Mouse (Mus musculus): ENCODE measurements around the gene Olfr93. TPM values are rescaled to one million over a fixed set of nuclear protein-coding genes. Genes with fewer than 3 reads are reported as not detected.
A peak's percentile ranks its signal among the peaks of the same experiment; 100 is the strongest.
"Not testable (repeated sequence)": the region's sequence is repeated elsewhere in the genome, so short reads cannot be mapped to it uniquely, and the experiment has no call there.

Olfr93 gene
- not detected in 2 replicates for total RNA-seq (2015)
- not detected in 2 replicates for total RNA-seq (2017)

- no peak for ATAC-seq (ENCODE audit: poor library complexity, severe bottlenecking)
Measured at GRCm38 (mm10) chr17:37161394-37161793, at the start of gene Olfr93. Gene Olfr93 (minus strand): TSS chr17:37161494.

- 0 out of 2 replicates have a peak, but pooled peaks have one; percentile 18 for ATAC-seq (ENCODE audit: poor library complexity, severe bottlenecking)
Measured at GRCm38 (mm10) chr17:37203917-37204236, 42.6 kb upstream of the Olfr93 start.

- ATAC-seq (ENCODE audit: poor library complexity, severe bottlenecking): peak; percentile 100
Measured at GRCm38 (mm10) chr17:37203206-37203916, 42.1 kb upstream of the Olfr93 start.

- no peak for ATAC-seq (ENCODE audit: poor library complexity, severe bottlenecking)
Measured at GRCm38 (mm10) chr17:37200894-37201293, 39.6 kb upstream of the Olfr93 start, which contains the start of gene Olfr94. Gene Olfr94 (minus strand): TSS chr17:37200994.

GRCm38 (mm10) chr17:37196845-37197724, 35.8 kb upstream of the Olfr93 start:
- no peak for ATAC-seq (ENCODE audit: poor library complexity, severe bottlenecking)

- no peak for ATAC-seq (ENCODE audit: poor library complexity, severe bottlenecking)
Measured at GRCm38 (mm10) chr17:37194782-37195181, 33.5 kb upstream of the Olfr93 start.

GRCm38 (mm10) chr17:37193656-37194055, 32.4 kb upstream of the Olfr93 start, which contains the start of gene Ubd:
Gene Ubd (plus strand): TSS chr17:37193892.
- ATAC-seq (ENCODE audit: poor library complexity, severe bottlenecking): no peak

- ATAC-seq (ENCODE audit: poor library complexity, severe bottlenecking): no peak
Measured at GRCm38 (mm10) chr17:37193032-37193431, 31.7 kb upstream of the Olfr93 start.

GRCm38 (mm10) chr17:37190711-37191110, 29.4 kb upstream of the Olfr93 start:
- ATAC-seq (ENCODE audit: poor library complexity, severe bottlenecking): no peak

- ATAC-seq (ENCODE audit: poor library complexity, severe bottlenecking): no peak
Measured at GRCm38 (mm10) chr17:37185474-37185873, 24.2 kb upstream of the Olfr93 start.

- not testable (repeated sequence) for ATAC-seq (ENCODE audit: poor library complexity, severe bottlenecking)
Measured at GRCm38 (mm10) chr17:37131366-37131765, 29.9 kb downstream of the Olfr93 start.

GRCm38 (mm10) chr17:37119988-37120387, 41.3 kb downstream of the Olfr93 start, which contains the start of gene Olfr92:
Gene Olfr92 (minus strand): TSS chr17:37120088.
- no peak for ATAC-seq (ENCODE audit: poor library complexity, severe bottlenecking)

GRCm38 (mm10) chr17:37098178-37098577, 63.1 kb downstream of the Olfr93 start, which contains the start of gene Olfr91:
Gene Olfr91 (minus strand): TSS chr17:37098278.
- no peak for ATAC-seq (ENCODE audit: poor library complexity, severe bottlenecking)

GRCm38 (mm10) chr17:37093289-37093688, 68.0 kb downstream of the Olfr93 start:
- ATAC-seq (ENCODE audit: poor library complexity, severe bottlenecking): no peak

GRCm38 (mm10) chr17:37092198-37092597, 69.1 kb downstream of the Olfr93 start:
- ATAC-seq (ENCODE audit: poor library complexity, severe bottlenecking): no peak

Other genes starting within 250 kb of the Olfr93 start
- not detected in 2 replicates for gene Rnf39, start 218.6 kb downstream of the Olfr93 start, total RNA-seq (2015)
- gene Rnf39, start 218.6 kb downstream of the Olfr93 start, total RNA-seq (2017): 0.20 TPM in 1 of 2 replicates, not detected in the other
- 61.1 and 68.5 TPM in 2 replicates for gene Ppp1r11, start 209.8 kb downstream of the Olfr93 start, total RNA-seq (2015)
- gene Ppp1r11, start 209.8 kb downstream of the Olfr93 start, total RNA-seq (2017): 58.5 and 63.3 TPM in 2 replicates
- gene Znrd1, start 202.9 kb downstream of the Olfr93 start, total RNA-seq (2015): 85.1 and 90.6 TPM in 2 replicates
- 22.5 and 32.0 TPM in 2 replicates for gene Znrd1, start 202.9 kb downstream of the Olfr93 start, total RNA-seq (2017)
- gene Znrd1as, start 202.9 kb downstream of the Olfr93 start, total RNA-seq (2015): 2.2 and 4.3 TPM in 2 replicates
- gene Znrd1as, start 202.9 kb downstream of the Olfr93 start, total RNA-seq (2017): 5.7 and 6.5 TPM in 2 replicates
- gene 2410137M14Rik, start 180.3 kb downstream of the Olfr93 start, total RNA-seq (2015): not detected in 2 replicates
- not detected in 2 replicates for gene 2410137M14Rik, start 180.3 kb downstream of the Olfr93 start, total RNA-seq (2017)
- 0.23 TPM in 1 of 2 replicates, not detected in the other for gene H2-M5, start 172.0 kb downstream of the Olfr93 start, total RNA-seq (2015)
- gene H2-M5, start 172.0 kb downstream of the Olfr93 start, total RNA-seq (2017): not detected in 2 replicates
- gene Zfp57, start 160.3 kb downstream of the Olfr93 start, total RNA-seq (2015): not detected in 2 replicates
- gene Zfp57, start 160.3 kb downstream of the Olfr93 start, total RNA-seq (2017): not detected in 2 replicates
- gene Mog, start 138.1 kb downstream of the Olfr93 start, total RNA-seq (2015): not detected in 2 replicates
- not detected in 2 replicates for gene Mog, start 138.1 kb downstream of the Olfr93 start, total RNA-seq (2017)
- gene Gabbr1, start 115.5 kb downstream of the Olfr93 start, total RNA-seq (2015): 12.4 and 14.2 TPM in 2 replicates
- 5.7 and 10.5 TPM in 2 replicates for gene Gabbr1, start 115.5 kb downstream of the Olfr93 start, total RNA-seq (2017)
- not detected in 2 replicates for gene Olfr90, start 73.0 kb downstream of the Olfr93 start, total RNA-seq (2015)
- not detected in 2 replicates for gene Olfr90, start 73.0 kb downstream of the Olfr93 start, total RNA-seq (2017)
- not detected in 2 replicates for gene Olfr91, start 63.2 kb downstream of the Olfr93 start, total RNA-seq (2015)
- gene Olfr91, start 63.2 kb downstream of the Olfr93 start, total RNA-seq (2017): not detected in 2 replicates
- not detected in 2 replicates for gene Olfr92, start 41.4 kb downstream of the Olfr93 start, total RNA-seq (2015)
- not detected in 2 replicates for gene Olfr92, start 41.4 kb downstream of the Olfr93 start, total RNA-seq (2017)
- gene Ubd, start 32.4 kb upstream of the Olfr93 start, total RNA-seq (2015): not detected in 2 replicates
- 0.40 TPM in 1 of 2 replicates, not detected in the other for gene Ubd, start 32.4 kb upstream of the Olfr93 start, total RNA-seq (2017)
- gene Olfr94, start 39.5 kb upstream of the Olfr93 start, total RNA-seq (2015): not detected in 2 replicates
- gene Olfr94, start 39.5 kb upstream of the Olfr93 start, total RNA-seq (2017): not detected in 2 replicates
- gene Olfr95, start 51.6 kb upstream of the Olfr93 start, total RNA-seq (2015): not detected in 2 replicates
- gene Olfr95, start 51.6 kb upstream of the Olfr93 start, total RNA-seq (2017): 0.04 TPM in 1 of 2 replicates, not detected in the other
- gene Olfr96, start 58.7 kb upstream of the Olfr93 start, total RNA-seq (2015): not detected in 2 replicates
- gene Olfr96, start 58.7 kb upstream of the Olfr93 start, total RNA-seq (2017): not detected in 2 replicates
- not detected in 2 replicates for gene Olfr97, start 75.8 kb upstream of the Olfr93 start, total RNA-seq (2015)
- not detected in 2 replicates for gene Olfr97, start 75.8 kb upstream of the Olfr93 start, total RNA-seq (2017)
- not detected in 2 replicates for gene Olfr98, start 102.3 kb upstream of the Olfr93 start, total RNA-seq (2015)
- gene Olfr98, start 102.3 kb upstream of the Olfr93 start, total RNA-seq (2017): not detected in 2 replicates
- gene H2-M3, start 108.7 kb upstream of the Olfr93 start, total RNA-seq (2015): 17.4 and 20.9 TPM in 2 replicates
- gene H2-M3, start 108.7 kb upstream of the Olfr93 start, total RNA-seq (2017): 42.3 and 45.1 TPM in 2 replicates
- gene Olfr99, start 122.0 kb upstream of the Olfr93 start, total RNA-seq (2015): not detected in 2 replicates
- gene Olfr99, start 122.0 kb upstream of the Olfr93 start, total RNA-seq (2017): not detected in 2 replicates
- not detected in 2 replicates for gene Olfr101, start 142.8 kb upstream of the Olfr93 start, total RNA-seq (2015)
- not detected in 2 replicates for gene Olfr101, start 142.8 kb upstream of the Olfr93 start, total RNA-seq (2017)
- gene Olfr102, start 155.6 kb upstream of the Olfr93 start, total RNA-seq (2015): not detected in 2 replicates
- not detected in 2 replicates for gene Olfr102, start 155.6 kb upstream of the Olfr93 start, total RNA-seq (2017)
- gene Olfr103, start 178.2 kb upstream of the Olfr93 start, total RNA-seq (2015): not detected in 2 replicates
- gene Olfr103, start 178.2 kb upstream of the Olfr93 start, total RNA-seq (2017): not detected in 2 replicates
- gene Olfr104-ps, start 198.1 kb upstream of the Olfr93 start, total RNA-seq (2015): not detected in 2 replicates
- gene Olfr104-ps, start 198.1 kb upstream of the Olfr93 start, total RNA-seq (2017): not detected in 2 replicates
- gene Olfr105-ps, start 217.5 kb upstream of the Olfr93 start, total RNA-seq (2015): not detected in 2 replicates
- gene Olfr105-ps, start 217.5 kb upstream of the Olfr93 start, total RNA-seq (2017): not detected in 2 replicates
- gene Olfr106-ps, start 228.9 kb upstream of the Olfr93 start, total RNA-seq (2015): not detected in 2 replicates
- not detected in 2 replicates for gene Olfr106-ps, start 228.9 kb upstream of the Olfr93 start, total RNA-seq (2017)
- gene Olfr107, start 237.7 kb upstream of the Olfr93 start, total RNA-seq (2015): not detected in 2 replicates
- not detected in 2 replicates for gene Olfr107, start 237.7 kb upstream of the Olfr93 start, total RNA-seq (2017)

Data from megakaryocyte, adult 5-6 weeks (primary cell).